Mouse (Mus musculus) kidney, adult 2 months (tissue): Measurements from ENCODE around the gene Muc13.

Experiments
- CTCF ChIP-seq: fragments of 200-500 bp; conservative IDR thresholded peaks from 2 replicates; pipeline ENCODE4 v1.5.1; 2011; ENCODE audit warnings: low read depth, mild to moderate bottlenecking, control low read depth, low read length, moderate library complexity, mixed read lengths; ENCODE audit not compliant: insufficient read depth, insufficient read length
- POLR2A ChIP-seq: fragments of 200-500 bp; IDR thresholded peaks from one replicate; pipeline ENCODE4 v1.6.1; 2011; ENCODE audit warnings: low read depth, low read length, control low read depth

DNA sequence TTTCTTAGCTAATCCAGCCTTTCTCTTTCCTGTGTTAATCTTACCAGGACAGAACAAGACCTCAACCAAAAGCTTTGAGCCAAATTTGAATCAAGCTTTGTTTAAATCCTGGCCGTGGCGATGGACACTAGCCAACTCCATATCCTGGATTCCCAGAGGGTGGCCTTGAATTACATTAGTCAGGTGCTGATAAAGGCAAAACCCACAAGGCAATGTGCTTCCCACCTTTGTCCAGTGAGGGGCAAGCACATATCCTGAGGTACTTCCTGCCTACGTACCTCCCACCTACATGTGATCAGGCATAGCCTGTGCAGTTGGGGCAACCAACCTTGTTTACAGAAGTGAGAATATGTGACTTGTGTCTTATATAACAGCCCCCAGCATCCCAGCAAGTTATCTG lies 18.9 kb upstream of the Muc13 start:
- TF ChIP-seq CTCF (no peak), POLR2A (no peak)
